Mouse (Mus musculus): Measurements from ENCODE around the gene Sarnp. TPM values are rescaled to one million over a fixed set of nuclear protein-coding genes. Genes with fewer than 3 reads are reported as not detected.

The Sarnp gene
- polyA plus RNA-seq (2012; rRNA removed), result 79.6 and 82.0 TPM in 2 replicates

DNA sequence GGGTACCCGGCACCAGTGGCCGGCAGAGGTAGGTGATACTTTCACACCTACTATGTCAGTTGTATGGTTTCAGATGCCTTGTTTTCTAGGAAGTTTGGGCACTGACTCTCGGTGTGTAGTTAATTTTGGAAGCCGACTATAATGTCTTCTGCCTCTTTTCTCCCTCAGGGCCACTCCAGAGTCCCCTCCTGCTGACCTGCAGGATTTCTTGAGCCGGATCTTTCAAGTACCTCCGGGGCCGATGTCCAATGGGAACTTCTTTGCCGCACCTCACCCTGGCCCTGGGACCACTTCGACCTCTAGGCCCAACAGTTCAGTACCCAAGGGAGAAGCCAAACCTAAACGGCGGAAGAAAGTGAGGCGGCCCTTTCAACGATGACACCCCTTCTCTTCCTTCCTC is at the start of gene Sarnp:
Sarnp (plus strand) TSS at position 301 of the 400 bp plus-strand sequence.
- DNase-seq (ENCODE audit: low read depth), result no peak
- TF ChIP-seq POLR2A (IDR thresholded peaks at IDR 0.05; ENCODE audit: borderline replicate concordance, extremely low read depth, insufficient read depth, insufficient read length, poor library complexity, severe bottlenecking), result no peak
- no peak for TF ChIP-seq CTCF (IDR thresholded peaks at IDR 0.05; ENCODE audit: borderline replicate concordance, extremely low read depth, insufficient read depth, insufficient read length)

DNA sequence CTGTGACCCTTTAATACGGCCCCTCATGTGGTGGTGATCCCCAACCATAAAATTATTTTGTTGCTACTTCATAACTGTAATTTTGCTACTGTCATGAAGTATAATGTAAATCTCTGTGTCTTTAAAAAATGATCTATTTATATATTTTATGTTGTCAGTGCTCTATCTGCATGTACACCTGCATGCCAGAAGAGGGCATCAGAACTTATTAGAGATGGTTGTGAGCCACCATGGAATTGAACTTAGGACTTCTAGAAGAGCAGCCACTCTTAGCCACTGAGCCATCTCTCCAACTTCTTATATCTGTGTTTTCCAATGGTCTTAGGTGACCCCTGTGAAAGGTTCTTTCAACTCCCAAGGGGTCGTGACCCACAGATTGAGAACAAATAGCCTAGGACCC is 44.2 kb upstream of the Sarnp start:
- peak; percentile 5 for DNase-seq (ENCODE audit: low read depth)
- TF ChIP-seq CTCF (IDR thresholded peaks at IDR 0.05; ENCODE audit: borderline replicate concordance, extremely low read depth, insufficient read depth, insufficient read length), result no peak
- TF ChIP-seq POLR2A (IDR thresholded peaks at IDR 0.05; ENCODE audit: borderline replicate concordance, extremely low read depth, insufficient read depth, insufficient read length, poor library complexity, severe bottlenecking), result no peak

DNA sequence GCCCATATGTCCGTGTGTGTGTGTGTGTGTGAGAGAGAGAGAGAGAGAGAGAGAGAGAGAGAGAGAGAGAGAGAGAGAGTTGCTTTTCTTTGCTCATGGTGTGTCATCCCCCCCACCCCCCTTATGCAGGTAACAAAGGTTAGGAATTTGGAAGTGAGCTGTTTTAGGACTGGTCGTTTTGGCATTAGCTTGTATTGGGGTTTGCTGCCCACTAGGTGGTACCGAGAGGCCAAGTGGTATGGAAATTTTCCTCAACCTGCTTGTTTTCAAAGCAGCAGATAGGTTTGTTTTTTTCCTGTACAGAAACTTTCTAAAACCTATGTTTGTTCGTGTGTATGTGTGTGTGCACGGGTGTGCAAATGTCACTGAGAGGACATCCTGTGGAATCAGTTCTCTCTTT is 43.4 kb upstream of the Sarnp start:
- peak; percentile 8 for DNase-seq (ENCODE audit: low read depth)
- TF ChIP-seq POLR2A (IDR thresholded peaks at IDR 0.05; ENCODE audit: borderline replicate concordance, extremely low read depth, insufficient read depth, insufficient read length, poor library complexity, severe bottlenecking) (no peak), CTCF (IDR thresholded peaks at IDR 0.05; ENCODE audit: borderline replicate concordance, extremely low read depth, insufficient read depth, insufficient read length) (peak; percentile 45; the same call in 1 of the 2 replicates)

DNA sequence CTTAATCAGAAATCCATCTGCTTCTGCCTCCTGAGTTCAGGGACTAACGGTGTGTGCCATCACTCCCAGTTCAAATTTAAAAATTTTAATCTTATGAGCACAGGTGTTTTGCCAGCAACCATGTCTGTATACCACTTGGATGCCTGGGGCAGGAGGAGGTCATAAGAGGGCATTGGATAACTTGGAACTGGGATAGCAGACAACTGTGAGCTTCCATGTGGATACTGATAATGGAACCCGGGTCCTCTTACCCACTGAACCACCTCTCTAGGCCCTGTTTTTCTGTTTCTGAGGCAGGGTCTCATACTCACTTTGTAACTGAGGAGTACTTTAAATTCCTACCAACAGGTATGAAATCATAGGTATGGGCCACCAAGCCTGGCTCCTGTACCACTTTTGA is 38.7 kb upstream of the Sarnp start:
- DNase-seq (ENCODE audit: low read depth), result no peak
- TF ChIP-seq POLR2A (IDR thresholded peaks at IDR 0.05; ENCODE audit: borderline replicate concordance, extremely low read depth, insufficient read depth, insufficient read length, poor library complexity, severe bottlenecking), result no peak
- TF ChIP-seq CTCF (IDR thresholded peaks at IDR 0.05; ENCODE audit: borderline replicate concordance, extremely low read depth, insufficient read depth, insufficient read length), result no peak

DNA sequence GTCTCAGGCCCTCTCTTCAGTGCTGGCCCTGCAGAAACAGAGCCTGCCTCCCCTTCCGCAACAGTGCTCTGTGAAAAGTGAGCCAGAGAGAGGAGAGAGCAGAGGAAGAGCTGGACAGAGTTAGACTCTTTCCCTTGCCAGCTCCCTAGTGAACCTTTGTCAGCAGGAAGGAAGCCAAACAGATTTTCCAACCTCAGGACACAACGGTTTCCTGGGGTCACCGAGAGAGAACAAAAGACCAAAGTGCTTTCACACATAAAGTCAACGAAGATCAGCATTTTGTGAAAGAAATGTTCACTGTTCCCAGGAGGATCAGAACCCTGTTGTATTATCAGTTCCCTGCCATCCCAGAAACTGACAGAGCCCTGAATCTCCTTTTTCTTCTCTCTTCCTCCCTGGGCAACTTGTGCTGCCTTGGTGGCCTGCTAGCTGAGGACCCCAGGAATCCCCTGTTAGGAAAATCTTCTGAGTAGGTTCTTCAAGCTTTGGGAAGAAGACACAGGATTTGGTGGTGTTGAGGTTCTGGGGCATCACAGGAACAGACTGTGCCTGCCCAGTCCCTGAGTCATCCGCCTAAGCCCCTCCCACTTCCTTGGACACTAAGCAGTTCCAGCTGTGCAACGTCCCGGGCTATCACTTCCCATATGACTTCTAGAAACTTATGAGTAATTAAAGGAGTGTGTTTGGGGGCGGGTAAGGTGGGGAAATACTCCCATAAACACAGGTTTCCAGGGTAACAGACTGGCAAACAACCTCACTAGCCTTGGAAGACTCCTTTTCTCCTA is 37.9 kb upstream of the Sarnp start:
- no peak for TF ChIP-seq POLR2A (IDR thresholded peaks at IDR 0.05; ENCODE audit: borderline replicate concordance, extremely low read depth, insufficient read depth, insufficient read length, poor library complexity, severe bottlenecking)
- TF ChIP-seq CTCF (IDR thresholded peaks at IDR 0.05; ENCODE audit: borderline replicate concordance, extremely low read depth, insufficient read depth, insufficient read length), result no peak
- DNase-seq (ENCODE audit: low read depth), result peak; percentile 4

DNA sequence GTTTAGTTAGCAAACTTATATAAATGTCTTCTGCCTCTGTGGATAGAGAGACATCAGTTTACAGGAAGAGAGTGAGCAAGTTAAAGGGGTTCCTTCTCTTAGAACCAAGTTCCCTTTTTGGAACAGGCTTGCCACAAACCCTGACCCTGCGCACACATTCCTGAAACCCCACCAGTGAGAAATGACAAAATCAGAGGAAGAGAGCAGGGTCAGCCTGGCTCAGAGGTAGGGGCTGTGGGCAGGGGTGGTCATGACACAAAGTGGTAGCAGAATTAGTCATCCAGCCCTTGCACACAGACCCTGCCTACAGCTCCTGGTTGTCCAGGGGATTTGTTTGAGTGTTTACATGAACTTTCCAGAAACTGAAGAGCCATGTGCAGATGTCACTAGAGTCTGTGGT is 36.9 kb upstream of the Sarnp start:
- TF ChIP-seq CTCF (IDR thresholded peaks at IDR 0.05; ENCODE audit: borderline replicate concordance, extremely low read depth, insufficient read depth, insufficient read length) (no peak), POLR2A (IDR thresholded peaks at IDR 0.05; ENCODE audit: borderline replicate concordance, extremely low read depth, insufficient read depth, insufficient read length, poor library complexity, severe bottlenecking) (no peak)
- DNase-seq (ENCODE audit: low read depth), result no peak

DNA sequence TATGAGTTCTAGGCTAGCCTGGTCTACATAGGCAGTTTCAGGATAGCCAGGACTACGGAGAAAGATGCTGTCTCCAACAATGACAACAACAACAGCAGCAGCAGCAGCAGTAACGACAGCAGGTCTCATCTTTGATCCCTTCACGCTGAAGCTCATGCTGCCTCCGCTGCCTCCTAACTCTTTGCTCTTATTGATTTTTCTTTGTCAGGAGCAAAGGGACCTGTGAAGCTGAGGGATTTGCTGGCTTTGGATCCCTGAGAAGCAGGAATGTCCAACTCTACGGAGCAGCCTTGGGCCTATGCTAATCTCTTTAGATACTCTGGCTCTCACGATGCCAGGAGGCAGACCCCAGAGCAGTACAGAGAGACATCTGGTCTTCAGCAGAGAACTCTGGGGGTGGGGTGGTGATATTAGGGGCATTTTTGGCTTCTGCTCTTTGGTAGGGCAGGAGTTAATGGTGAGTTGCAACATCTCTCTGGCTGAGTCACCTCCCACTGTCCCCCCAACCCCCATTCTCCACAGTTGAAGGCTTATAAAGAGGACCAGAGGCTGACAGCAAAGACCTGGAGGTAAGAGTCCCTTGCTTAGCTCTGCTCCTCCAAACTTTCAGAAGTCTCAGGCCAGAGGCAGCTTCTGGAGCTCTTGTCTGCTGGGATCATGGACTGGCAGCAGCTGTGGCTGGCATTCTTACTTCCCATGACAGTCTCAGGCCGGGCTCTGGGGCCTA is 26.6 kb upstream of the Sarnp start, which contains the start of gene Mmp19:
Mmp19 (plus strand) TSS at position 513 of the 727 bp plus-strand sequence.
- TF ChIP-seq CTCF (IDR thresholded peaks at IDR 0.05; ENCODE audit: borderline replicate concordance, extremely low read depth, insufficient read depth, insufficient read length) (no peak), POLR2A (IDR thresholded peaks at IDR 0.05; ENCODE audit: borderline replicate concordance, extremely low read depth, insufficient read depth, insufficient read length, poor library complexity, severe bottlenecking) (no peak)
- DNase-seq (ENCODE audit: low read depth), result no peak

DNA sequence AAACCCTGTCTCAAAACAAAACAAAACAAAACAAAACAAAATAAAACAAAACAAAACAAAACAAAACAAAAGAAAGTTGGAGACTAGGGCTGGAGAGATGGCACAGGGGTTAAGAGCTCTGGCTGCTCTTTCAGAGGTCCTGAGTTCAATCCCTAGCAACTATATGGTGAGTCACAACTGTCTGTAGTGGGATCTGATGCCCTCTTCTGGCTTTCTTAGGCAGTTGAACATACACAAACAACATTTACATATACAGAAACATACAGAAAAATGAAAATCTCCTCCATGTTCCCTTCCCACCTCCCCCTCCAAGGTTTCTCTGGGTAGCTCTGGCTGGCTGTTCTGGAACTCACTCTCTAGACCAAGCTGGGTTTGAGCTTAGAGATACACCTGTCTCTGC is 25.1 kb upstream of the Sarnp start:
- TF ChIP-seq CTCF (IDR thresholded peaks at IDR 0.05; ENCODE audit: borderline replicate concordance, extremely low read depth, insufficient read depth, insufficient read length), result no peak
- TF ChIP-seq POLR2A (IDR thresholded peaks at IDR 0.05; ENCODE audit: borderline replicate concordance, extremely low read depth, insufficient read depth, insufficient read length, poor library complexity, severe bottlenecking), result no peak
- no peak for DNase-seq (ENCODE audit: low read depth)

DNA sequence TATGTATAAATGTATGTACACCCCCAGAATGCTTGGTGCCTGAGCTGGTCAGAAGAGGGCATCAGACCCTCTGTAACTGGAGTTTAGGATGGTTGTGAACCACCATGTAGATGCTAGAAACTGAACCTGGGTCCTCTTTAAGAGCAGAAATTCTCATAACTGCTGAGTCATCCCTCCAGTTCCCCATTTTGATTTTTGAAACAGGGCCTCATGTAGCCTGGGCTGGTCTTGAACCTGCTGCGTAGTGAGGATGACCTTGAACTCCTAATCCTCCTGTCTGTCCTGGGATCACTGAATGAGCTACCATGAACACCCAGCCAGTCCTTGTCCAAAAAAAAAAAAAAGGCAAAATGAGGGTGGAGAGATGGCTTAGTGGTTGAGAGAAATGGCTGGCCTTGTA is 23.9 kb upstream of the Sarnp start:
- TF ChIP-seq CTCF (IDR thresholded peaks at IDR 0.05; ENCODE audit: borderline replicate concordance, extremely low read depth, insufficient read depth, insufficient read length) (no peak), POLR2A (IDR thresholded peaks at IDR 0.05; ENCODE audit: borderline replicate concordance, extremely low read depth, insufficient read depth, insufficient read length, poor library complexity, severe bottlenecking) (no peak)
- DNase-seq (ENCODE audit: low read depth), result no peak

DNA sequence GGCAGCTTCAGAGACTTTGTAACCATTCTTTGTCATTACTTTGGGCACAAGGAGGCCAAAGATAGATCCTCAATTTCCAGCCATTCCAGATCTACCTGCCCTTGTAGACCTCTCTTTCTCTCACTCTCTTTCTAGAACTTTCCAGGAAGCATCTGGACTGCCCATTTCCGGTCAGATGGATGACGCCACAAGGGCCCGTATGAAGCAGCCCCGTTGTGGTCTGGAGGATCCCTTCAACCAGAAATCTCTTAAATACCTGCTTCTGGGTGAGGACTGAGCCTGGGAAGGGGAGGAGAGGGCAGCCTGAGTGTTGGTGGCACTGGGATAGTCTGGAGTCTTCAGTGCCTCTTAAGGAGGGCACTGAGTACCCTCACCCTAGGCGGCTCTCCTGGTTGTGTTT is 22.7 kb upstream of the Sarnp start:
- no peak for TF ChIP-seq CTCF (IDR thresholded peaks at IDR 0.05; ENCODE audit: borderline replicate concordance, extremely low read depth, insufficient read depth, insufficient read length)
- no peak for TF ChIP-seq POLR2A (IDR thresholded peaks at IDR 0.05; ENCODE audit: borderline replicate concordance, extremely low read depth, insufficient read depth, insufficient read length, poor library complexity, severe bottlenecking)
- no peak for DNase-seq (ENCODE audit: low read depth)

DNA sequence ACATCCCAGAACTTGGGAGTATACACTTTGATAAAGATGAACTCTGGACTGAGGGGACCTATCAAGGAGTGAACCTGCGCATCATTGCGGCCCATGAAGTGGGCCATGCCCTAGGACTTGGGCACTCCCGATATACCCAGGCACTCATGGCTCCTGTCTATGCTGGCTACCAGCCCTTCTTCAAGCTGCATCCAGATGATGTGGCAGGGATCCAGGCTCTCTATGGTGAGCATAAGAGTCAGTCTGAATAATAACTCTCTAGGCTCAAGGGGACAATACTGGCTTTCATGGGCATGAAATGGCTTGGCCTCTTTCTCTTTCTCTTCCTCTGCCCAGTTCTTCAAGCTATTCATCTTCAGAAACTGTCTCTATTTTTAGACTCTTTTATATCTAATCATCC is 21.6 kb upstream of the Sarnp start:
- DNase-seq (ENCODE audit: low read depth), result no peak
- TF ChIP-seq POLR2A (IDR thresholded peaks at IDR 0.05; ENCODE audit: borderline replicate concordance, extremely low read depth, insufficient read depth, insufficient read length, poor library complexity, severe bottlenecking) (no peak), CTCF (IDR thresholded peaks at IDR 0.05; ENCODE audit: borderline replicate concordance, extremely low read depth, insufficient read depth, insufficient read length) (no peak)
